Mouse (Mus musculus): ENCODE data around the gene Gm21992. TPM values are rescaled to one million over a fixed set of nuclear protein-coding genes. Genes with fewer than 3 reads are reported as not detected.

Gm21992 gene
- 3.5 and 7.0 TPM in 2 replicates for polyA plus RNA-seq (2012; ENCODE audit: low replicate concordance)

DNA sequence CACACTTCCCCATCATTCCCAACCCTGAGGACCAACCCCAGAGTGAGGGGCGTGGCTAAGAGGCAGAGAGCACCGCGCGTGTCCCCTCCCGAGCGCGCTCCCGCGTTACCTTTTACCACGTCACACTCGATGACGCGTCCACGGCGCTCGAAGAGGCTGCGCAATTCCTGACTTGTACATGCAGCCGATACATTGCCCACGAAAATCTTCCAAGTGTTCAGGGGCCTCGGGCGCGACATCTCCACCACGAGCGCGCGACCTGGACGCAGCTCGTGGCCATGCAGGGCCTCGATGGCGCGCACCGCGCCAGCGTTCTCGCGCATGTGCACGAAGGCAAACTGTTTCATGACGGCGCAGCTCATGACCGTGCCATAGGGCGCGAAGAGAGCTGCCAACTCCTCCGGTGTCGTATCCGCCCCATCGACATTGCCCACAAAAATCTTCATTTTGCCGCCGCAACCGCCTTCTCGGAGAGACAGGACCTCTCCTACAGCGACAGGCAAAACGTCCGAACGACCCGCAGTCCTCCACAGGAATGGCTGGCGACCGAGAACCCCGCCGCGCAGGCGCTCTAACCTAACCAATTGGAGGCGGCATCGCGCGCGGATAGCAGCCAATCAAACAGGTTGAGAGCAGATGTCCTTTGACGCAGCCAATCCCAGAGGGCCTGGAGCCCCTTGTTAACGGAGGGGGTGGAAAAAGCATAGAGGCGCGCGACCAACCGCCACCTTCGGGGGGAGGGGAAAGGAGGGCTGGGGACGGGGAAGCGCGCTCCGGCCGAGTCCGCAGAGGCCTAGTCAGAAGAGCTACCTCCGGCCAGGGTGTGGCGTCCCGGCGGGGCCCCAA is at the start of gene Gm21992, which contains the start of gene Rbm14:
TSS of gene Gm21992 (minus strand) at position 550 of the 846 bp plus-strand sequence.
TSS of gene Rbm14 (minus strand) at position 572 of the 846 bp plus-strand sequence.

DNA sequence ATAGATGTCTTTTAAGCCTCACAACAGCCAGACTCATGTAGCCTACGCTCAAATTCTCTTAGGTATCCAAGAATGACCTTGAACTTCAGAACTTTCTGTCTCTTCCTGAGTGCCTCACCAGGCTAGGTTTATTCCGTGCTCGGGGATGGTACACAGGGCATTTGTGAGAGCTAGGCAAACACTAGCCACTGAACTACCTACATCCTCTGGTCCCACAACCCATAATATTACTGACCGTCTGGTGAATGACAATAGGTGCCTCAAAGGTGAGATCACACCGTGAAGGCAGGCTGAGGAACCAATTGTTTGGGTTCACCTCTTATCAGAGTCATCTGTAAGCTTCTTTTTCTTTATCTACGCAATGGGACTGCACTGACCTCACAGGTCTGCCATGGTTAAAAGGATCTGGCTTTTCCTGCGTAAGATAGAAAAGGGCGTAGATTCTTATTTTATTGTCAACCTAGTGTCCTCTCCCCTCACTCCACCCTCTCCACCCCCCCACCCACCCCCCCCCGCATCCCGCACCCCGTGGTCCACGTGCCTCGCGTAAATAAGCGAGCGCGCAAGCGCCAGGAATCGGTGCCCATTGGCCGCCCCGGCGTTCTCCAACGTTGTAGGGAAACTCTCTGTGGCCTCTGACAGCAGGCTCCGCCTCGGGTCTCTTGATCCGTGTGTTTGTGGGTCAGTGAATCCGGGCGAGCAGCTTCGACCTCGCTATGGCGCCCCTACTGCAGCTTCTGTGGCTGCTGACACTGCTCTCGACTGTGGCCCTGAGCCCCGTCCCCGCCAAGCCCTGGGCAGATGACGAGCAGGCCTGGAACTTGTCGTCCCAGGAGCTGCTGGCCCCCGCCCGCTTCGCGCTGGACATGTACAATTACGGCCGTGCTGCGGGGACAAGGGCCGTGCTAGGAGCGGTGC is 43.4 kb upstream of the Gm21992 start, which contains the start of gene Ctsf:
TSS of gene Ctsf (plus strand) at position 579 of the 918 bp plus-strand sequence.

DNA sequence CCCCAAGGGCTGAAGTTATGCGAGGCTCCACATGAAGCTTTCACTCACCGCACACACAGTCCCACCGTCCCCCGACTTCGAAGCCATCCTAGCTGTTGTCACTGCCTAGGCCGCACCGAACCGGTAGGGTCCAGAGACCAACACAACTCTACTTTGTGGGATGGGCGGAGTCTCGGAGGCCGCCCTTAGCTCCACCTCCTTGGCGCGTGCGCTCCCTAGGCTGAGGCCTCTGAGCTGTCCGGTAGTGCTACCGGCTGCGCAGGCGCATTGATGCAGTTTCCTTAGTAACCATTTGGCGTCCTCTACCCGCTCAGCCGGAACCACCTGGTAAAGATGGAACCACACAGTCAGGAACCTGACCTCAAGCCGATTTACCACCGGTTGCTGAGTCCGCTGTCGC is 27.7 kb upstream of the Gm21992 start, which contains the start of the genes Ccs and Ccdc87:
TSS of gene Ccs (minus strand) at position 184 of the 400 bp plus-strand sequence.
TSS of gene Ccdc87 (plus strand) at position 218 of the 400 bp plus-strand sequence.

DNA sequence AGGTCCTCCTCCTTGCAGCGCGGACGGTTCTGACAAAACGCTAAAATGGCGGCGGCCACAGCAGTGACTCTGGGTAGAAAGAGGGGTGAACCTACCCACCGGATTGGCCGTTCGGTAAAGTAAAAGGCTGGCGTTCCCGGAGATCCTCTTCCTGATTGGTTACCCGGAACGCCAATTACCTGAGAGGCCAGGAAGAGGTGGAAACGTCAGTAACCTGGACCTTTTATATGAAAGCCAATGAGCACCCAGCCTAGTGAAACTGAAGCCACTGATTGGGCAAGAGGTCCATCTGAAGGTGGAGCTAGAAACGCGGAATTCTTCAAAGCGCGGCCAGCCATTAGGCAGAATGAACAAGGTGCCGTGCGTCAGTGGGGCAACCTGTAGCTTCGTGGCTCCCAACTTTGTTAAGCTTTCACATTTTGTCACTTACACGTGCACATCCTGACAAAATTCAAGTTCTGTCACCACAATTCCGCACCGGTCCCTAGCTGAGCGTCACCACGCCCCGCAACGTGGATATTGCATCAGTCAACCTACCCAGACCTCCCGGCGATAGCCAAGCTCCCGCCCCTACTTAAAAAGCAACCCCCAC is 17.5 kb downstream of the Gm21992 start, which contains the start of gene Rbm4:
TSS of gene Rbm4 (minus strand) at position 71 of the 592 bp plus-strand sequence.

DNA sequence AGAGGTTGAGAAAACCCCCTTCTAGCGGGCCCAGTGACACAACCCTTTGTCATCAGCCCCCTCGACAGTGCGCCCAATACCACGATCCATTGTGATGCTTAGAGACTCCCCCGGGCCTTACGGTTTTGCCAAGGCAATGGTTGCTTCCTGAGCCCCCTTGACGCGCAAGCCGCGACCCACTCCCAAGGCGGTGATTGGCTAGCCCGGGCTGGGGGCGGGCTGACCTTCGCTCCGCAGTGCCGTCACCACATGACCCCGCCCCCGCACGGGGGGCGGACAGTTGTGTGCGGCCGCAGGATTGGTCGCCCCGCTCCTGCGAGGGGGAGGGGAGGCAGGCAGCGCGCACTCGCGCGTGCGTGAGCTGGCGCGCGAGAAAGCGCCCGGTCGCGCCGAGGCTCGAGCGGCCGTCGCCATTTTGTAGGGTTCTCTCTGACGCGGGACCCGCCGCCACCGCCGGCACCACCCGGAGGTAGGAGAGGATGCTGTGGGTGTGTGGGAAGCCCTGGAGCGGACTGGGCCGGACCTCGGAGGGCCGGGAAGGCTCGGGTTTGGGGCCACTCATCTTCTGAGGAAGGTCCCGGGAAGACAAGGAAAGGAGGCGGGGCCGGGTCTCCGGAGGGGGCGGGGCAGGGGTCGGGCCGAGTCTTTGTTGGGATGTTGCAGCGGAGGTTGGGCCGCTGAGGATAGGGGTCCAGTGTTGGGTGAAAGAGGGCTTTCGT is 55.1 kb downstream of the Gm21992 start, which contains the start of gene Rbm4b:
TSS of gene Rbm4b (plus strand) at position 305 of the 719 bp plus-strand sequence.

DNA sequence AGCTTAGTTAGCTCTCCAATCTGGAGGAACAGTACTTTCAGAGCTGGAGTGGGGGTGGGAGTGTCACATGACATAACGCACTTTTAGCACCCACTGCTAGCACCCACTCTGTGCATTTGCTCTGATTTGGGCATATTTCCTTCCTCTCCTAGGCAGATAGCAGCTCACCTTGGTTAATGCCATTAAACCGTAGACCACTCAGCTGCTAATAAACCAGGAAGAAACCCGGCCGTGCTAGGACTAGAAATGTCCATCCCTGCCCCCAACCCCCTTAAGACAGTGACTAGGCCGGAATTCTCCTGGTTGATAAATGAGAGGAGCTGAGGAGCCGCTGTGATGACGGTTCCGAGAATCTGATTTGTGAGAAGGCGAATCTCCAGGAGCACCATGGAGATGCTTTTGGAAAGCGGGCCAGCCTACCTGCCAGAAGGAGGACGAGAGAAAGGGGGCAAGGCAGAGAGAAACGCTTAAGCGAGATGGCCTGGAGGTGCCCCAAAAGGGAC is 100.3 kb downstream of the Gm21992 start, which contains the start of gene Sptbn2:
TSS of gene Sptbn2 (plus strand) at position 70 of the 503 bp plus-strand sequence.

DNA sequence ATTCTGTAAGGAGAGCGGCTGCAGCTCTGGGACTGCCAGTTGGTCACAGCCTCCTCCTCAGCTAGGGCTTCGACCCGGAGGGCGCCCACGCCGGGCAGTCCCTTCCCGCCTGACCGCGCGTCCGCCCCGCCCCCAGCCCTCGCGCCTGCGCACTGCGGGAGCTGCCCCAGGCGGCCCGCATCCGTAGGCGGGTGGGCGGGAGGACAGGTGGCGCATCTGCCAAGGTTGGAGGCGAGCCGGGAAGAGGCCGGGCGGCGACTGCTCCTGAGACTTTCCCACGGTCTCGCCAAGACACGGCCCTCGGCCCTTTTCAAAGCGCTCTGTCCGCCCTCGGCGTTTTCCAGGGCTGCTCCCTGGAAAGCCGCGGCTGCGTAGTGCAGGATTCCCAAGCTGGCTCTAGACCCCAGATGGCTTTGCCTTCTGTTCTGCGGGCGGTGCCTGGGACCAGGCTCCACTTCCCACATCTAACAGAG is 113.2 kb downstream of the Gm21992 start, which contains the start of gene Gm960:
TSS of gene Gm960 (minus strand) at position 464 of the 473 bp plus-strand sequence.

Other genes with a start within 250 kb of the Gm21992 start
- gene Lrfn4, start 195.9 kb downstream of the Gm21992 start, polyA plus RNA-seq (2012; ENCODE audit: low replicate concordance), result 8.4 and 9.4 TPM in 2 replicates
- gene Rce1, start 186.0 kb downstream of the Gm21992 start, polyA plus RNA-seq (2012; ENCODE audit: low replicate concordance), result 10.5 and 69.0 TPM in 2 replicates
- 1.1 TPM in 1 of 2 replicates, not detected in the other for gene Gm960, start 112.9 kb downstream of the Gm21992 start, polyA plus RNA-seq (2012; ENCODE audit: low replicate concordance)
- gene Sptbn2, start 100.4 kb downstream of the Gm21992 start, polyA plus RNA-seq (2012; ENCODE audit: low replicate concordance), result 0.06 and 0.20 TPM in 2 replicates
- gene Rbm4b, start 55.1 kb downstream of the Gm21992 start, polyA plus RNA-seq (2012; ENCODE audit: low replicate concordance), result 3.1 and 4.8 TPM in 2 replicates
- gene Rbm4, start 17.7 kb downstream of the Gm21992 start, polyA plus RNA-seq (2012; ENCODE audit: low replicate concordance), result 3.0 and 9.7 TPM in 2 replicates
- 23.2 and 88.3 TPM in 2 replicates for gene Rbm14, start within 50 bp of the Gm21992 start, polyA plus RNA-seq (2012; ENCODE audit: low replicate concordance)
- 21.4 and 110 TPM in 2 replicates for gene Ccs, start 27.7 kb upstream of the Gm21992 start, polyA plus RNA-seq (2012; ENCODE audit: low replicate concordance)
- gene Ccdc87, start 27.8 kb upstream of the Gm21992 start, polyA plus RNA-seq (2012; ENCODE audit: low replicate concordance), result not detected in 2 replicates
- 17.8 and 31.5 TPM in 2 replicates for gene Ctsf, start 43.5 kb upstream of the Gm21992 start, polyA plus RNA-seq (2012; ENCODE audit: low replicate concordance)
- 0.37 and 0.66 TPM in 2 replicates for gene Actn3, start 66.3 kb upstream of the Gm21992 start, polyA plus RNA-seq (2012; ENCODE audit: low replicate concordance)
- gene Zdhhc24, start 67.1 kb upstream of the Gm21992 start, polyA plus RNA-seq (2012; ENCODE audit: low replicate concordance), result 5.1 and 6.1 TPM in 2 replicates
- gene Bbs1, start 95.0 kb upstream of the Gm21992 start, polyA plus RNA-seq (2012; ENCODE audit: low replicate concordance), result 4.4 and 8.3 TPM in 2 replicates
- gene Dpp3, start 116.7 kb upstream of the Gm21992 start, polyA plus RNA-seq (2012; ENCODE audit: low replicate concordance), result 49.7 and 54.1 TPM in 2 replicates
- gene Peli3, start 131.5 kb upstream of the Gm21992 start, polyA plus RNA-seq (2012; ENCODE audit: low replicate concordance), result 0.11 and 0.36 TPM in 2 replicates
- gene Mrpl11, start 150.5 kb upstream of the Gm21992 start, polyA plus RNA-seq (2012; ENCODE audit: low replicate concordance), result 41.9 and 74.6 TPM in 2 replicates
- gene Npas4, start 178.7 kb upstream of the Gm21992 start, polyA plus RNA-seq (2012; ENCODE audit: low replicate concordance), result 0.14 and 0.37 TPM in 2 replicates
- gene Slc29a2, start 212.2 kb upstream of the Gm21992 start, polyA plus RNA-seq (2012; ENCODE audit: low replicate concordance), result 3.2 and 6.6 TPM in 2 replicates
- gene B4gat1, start 227.2 kb upstream of the Gm21992 start, polyA plus RNA-seq (2012; ENCODE audit: low replicate concordance), result 6.5 TPM in 2 replicates
- not detected in 2 replicates for gene AC124502.3, start 227.3 kb upstream of the Gm21992 start, polyA plus RNA-seq (2012; ENCODE audit: low replicate concordance)
- gene Brms1, start 229.7 kb upstream of the Gm21992 start, polyA plus RNA-seq (2012; ENCODE audit: low replicate concordance), result 29.9 and 97.0 TPM in 2 replicates
- gene Rin1, start 238.9 kb upstream of the Gm21992 start, polyA plus RNA-seq (2012; ENCODE audit: low replicate concordance), result 0.43 and 0.90 TPM in 2 replicates